Mouse (Mus musculus) gastrocnemius, adult 2 months (tissue): ENCODE data around the gene A830031A19Rik. TPM values are rescaled to one million over a fixed set of nuclear protein-coding genes. Genes with fewer than 3 reads are reported as not detected.

Experiments
- DNase-seq: peaks from one replicate; pipeline ENCODE4 v3.0.0; 2022
- H3K27ac ChIP-seq: fragments of 200-600 bp; 2 replicates; pipeline ENCODE4 v1.8.1; 2022; ENCODE audit warnings: mild to moderate bottlenecking
- H3K4me3 ChIP-seq: fragments of 200-600 bp; 2 replicates; pipeline ENCODE4 v1.8.1; 2022; ENCODE audit warnings: mild to moderate bottlenecking, moderate library complexity
- CTCF ChIP-seq: fragments of 200-600 bp; IDR thresholded peaks from 2 replicates; pipeline ENCODE4 v1.8.1; 2022; ENCODE audit warnings: antibody characterized with exemption, mild to moderate bottlenecking, moderate library complexity
- intact Hi-C: fragments of 180-260 bp; cut with DNase I; formaldehyde crosslinking; loops from one replicate; pipeline ENCODE4 v1.15.1; 2025
- microRNA-seq: library from miRNA; unstranded; fragments of <30 nt; microRNA quantifications from one replicate; pipeline ENCODE4 v1.2.0, GENCODE M21; 2021
- total RNA-seq, 2 experiments: library from RNA; stranded (reverse); gene quantifications; 2 replicates each; pipeline ENCODE4 v1.2.3; 2021

The A830031A19Rik gene
- total RNA-seq, 2 experiments from 2014 or later: not detected

DNA sequence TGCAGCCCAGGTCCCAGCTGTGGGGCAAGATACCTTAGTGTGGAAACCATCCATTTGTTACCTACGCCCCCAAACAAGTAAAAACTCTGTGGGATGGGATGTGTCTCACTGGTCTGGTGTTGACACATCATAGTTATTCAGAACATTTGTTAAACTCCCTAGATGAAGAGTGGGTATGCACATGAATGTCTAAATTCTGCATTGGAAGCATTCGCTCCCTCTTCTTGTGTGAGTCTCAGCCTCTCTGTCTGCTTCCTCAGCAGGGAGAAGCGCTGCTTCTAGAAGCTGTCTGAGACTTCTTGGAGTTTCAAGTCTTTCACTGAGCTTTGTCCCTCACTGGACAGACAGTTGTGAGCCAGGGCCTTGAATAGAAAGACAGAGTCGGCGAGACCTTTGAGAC is 65.9 kb downstream of the A830031A19Rik start:
- intact Hi-C loops: no loop called here
- DNase-seq: no peak

DNA sequence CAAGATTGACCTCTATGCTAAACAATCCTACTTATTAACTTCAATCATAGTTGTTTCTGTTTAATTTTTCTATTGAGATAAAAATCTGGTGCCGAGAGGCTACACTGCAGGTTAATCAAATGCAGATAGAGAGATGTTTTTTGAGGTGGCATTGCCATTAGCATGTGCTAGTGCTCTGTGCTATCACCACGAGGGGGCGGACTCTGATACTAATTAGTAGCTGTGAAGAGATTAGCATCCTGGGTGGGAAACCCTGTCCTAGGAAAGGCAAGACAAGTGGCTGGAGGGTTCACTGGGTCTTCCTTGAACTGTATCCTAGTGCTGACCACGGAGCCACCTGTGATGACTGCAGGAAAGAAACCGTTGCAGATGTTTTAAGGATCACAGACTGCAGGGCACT is 66.6 kb downstream of the A830031A19Rik start:
- intact Hi-C loops: no loop called here
- H3K27ac ChIP-seq: no peak overlapping the region
- no peak for DNase-seq
- no peak for TF ChIP-seq CTCF
- no peak overlapping the region for H3K4me3 ChIP-seq

More for the DNA sequence above, 65.9 kb downstream of the A830031A19Rik start:
- no peak for TF ChIP-seq CTCF
- H3K27ac ChIP-seq: no peak overlapping the region
- no peak overlapping the region for H3K4me3 ChIP-seq

DNA sequence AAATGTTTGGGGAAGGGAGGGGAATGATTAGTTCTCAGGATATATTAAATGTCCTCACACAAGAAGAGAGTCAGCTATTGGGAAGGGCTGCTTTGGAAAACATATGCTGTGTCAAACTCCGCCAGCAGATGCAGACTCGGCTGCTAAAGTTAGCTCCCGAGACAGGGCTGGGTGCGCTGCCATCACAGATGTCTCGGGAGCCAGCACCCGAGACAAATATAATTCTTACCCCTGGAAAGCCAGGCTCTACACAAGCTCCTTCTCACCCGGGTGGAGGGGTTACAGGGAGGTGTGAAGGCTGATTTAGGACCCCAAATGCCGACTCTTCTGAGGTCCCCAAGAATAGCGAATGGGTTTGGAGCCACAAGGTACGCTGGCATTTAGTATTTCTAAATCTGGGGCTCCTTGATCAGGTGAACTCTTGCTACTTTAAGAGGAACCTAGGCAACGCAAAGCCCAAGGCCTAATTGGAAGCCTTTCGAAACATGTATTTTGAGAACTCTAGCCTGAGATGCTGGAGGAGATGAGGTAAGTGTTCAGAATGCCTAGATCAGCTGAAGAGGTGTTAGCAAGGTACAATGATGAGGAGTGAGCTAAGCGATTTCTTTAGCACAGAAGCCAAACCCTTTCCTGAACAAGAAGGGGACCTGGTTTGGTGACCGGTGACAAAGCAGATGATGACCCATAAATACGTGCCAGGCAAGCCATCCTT is 69.3 kb downstream of the A830031A19Rik start:
- peak; percentile 22 for DNase-seq
- intact Hi-C loops: no loop called here
- no peak for TF ChIP-seq CTCF
- H3K27ac ChIP-seq: no peak overlapping the region
- H3K4me3 ChIP-seq: no peak overlapping the region

DNA sequence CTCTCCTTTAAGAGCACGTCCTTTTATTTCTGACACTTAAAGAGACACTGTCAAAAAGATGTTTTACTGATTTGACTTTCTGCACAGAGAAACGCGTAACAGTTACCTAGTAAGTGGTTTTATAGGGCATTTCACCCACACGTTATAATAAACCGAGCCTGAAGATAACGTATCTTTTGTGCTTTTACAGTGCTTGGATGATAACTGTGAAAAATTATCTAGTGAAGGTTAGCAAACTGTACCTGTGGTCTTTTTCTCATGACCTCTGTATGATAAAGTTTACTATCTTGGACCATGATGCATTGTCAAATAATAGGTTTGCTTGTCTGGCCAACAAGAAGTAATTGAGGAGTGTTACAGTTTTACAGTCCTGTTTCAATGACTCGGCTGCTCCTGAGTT is 74.2 kb downstream of the A830031A19Rik start:
- intact Hi-C loops: no loop called here
- no peak for TF ChIP-seq CTCF
- DNase-seq: no peak
- H3K4me3 ChIP-seq: no peak overlapping the region
- H3K27ac ChIP-seq: no peak overlapping the region

Small RNAs within 50 kb of the gene (microRNA-seq; reads per million reads assigned to microRNA genes)
- not detected for gene Gm44381

Other genes with a start within 250 kb of the A830031A19Rik start
- gene Papolg, start 179.8 kb downstream of the A830031A19Rik start, total RNA-seq: 1 to 10 TPM; 4.7 TPM
- gene Bcl11a, start 3.0 kb upstream of the A830031A19Rik start, total RNA-seq: not detected